Mouse (Mus musculus): ENCODE results near the gene Pagr1b. TPM values are rescaled to one million over a fixed set of nuclear protein-coding genes. Genes with fewer than 3 reads are reported as not detected.

Pagr1b gene
- polyA plus RNA-seq, 1 experiment from 2014 or later: not detected

DNA sequence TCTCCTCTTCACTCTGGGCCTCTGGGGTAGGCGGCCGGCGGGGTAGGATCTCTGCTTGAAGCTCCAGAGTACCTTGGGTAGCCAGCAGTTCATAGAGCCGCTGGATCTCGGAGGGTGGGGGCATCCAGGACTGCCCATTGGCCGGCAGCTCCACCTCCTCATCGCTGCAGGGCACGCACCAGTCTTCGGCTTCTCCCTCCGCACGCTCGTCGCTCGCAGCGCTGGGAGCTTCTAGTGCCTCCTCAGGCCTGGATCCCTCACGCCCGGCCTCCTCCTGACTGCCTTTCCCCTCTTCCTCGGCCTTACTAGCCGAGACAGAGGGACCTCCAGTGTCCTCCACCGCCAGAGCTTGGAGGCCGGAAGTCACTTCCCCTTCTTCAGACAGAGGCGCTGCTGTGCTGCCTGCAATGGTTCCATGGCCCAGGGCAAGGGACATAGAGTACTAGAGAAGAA, 228 bp upstream of the Pagr1b start:
- Histone ChIP-seq H3K4me1 (ENCODE audit: control insufficient read depth, insufficient read depth, low read length) (peaks cover 44% of the 10 kb centered on the region), H3K9ac (replicated peaks; ENCODE audit: low read depth, low read length) (peak overlapping the region; percentile 83), H3K9me3 (ENCODE audit: control insufficient read depth, low read length) (no peaks in the 10 kb centered on the region), H3K27me3 (ENCODE audit: control insufficient read depth, insufficient read depth, low read length) (no peaks in the 10 kb centered on the region), H3K27ac (ENCODE audit: low read depth, low read length) (peak overlapping the region; percentile 94), H3K4me3 (ENCODE audit: low read depth, low read length) (peak overlapping the region; percentile 70), H3K36me3 (ENCODE audit: control insufficient read depth, insufficient read depth, low read length) (peaks cover 2% of the 10 kb centered on the region; the same call in 1 of the 2 replicates), H3K4me2 (ENCODE audit: low read depth, low read length) (peak overlapping the region; percentile 98)
- WGBS: 0% methylated on average over 22 of the region's 22 CpGs
- peak; percentile 52 for ATAC-seq (ENCODE audit: low read depth)

DNA sequence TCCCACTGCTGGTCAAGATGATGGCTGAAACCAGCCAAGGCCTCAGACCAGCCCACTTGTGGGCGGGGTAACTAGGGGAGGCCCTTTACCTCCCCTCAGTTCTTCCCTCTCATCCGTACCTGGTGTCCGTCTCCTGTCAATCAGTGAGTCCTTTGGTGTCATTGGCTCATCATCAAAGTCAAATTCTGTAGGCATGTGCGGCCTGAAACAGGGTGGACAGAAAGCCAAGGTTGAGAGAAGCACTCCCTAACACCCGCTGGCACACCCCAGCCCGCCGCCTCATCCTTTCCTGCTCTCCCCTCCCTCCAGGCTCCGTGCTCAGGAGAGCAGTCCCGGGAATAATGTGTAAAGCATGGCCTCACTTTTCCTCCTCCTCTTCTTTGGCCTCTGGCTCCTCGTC, 203 bp downstream of the Pagr1b start:
- Histone ChIP-seq H3K9ac (replicated peaks; ENCODE audit: low read depth, low read length) (peak overlapping the region; percentile 83), H3K4me3 (ENCODE audit: low read depth, low read length) (peak overlapping the region; percentile 70), H3K4me1 (ENCODE audit: control insufficient read depth, insufficient read depth, low read length) (peaks cover 40% of the 10 kb centered on the region), H3K4me2 (ENCODE audit: low read depth, low read length) (peak overlapping the region; percentile 98), H3K36me3 (ENCODE audit: control insufficient read depth, insufficient read depth, low read length) (peaks cover 2% of the 10 kb centered on the region; the same call in 1 of the 2 replicates), H3K9me3 (ENCODE audit: control insufficient read depth, low read length) (no peaks in the 10 kb centered on the region), H3K27ac (ENCODE audit: low read depth, low read length) (peak overlapping the region; percentile 94), H3K27me3 (ENCODE audit: control insufficient read depth, insufficient read depth, low read length) (no peaks in the 10 kb centered on the region)
- 2% methylated on average over 10 of the region's 10 CpGs for WGBS
- ATAC-seq (ENCODE audit: low read depth): peak; percentile 5; the same call in 1 of the 2 replicates

- no peaks in the 10 kb centered on the region for H3K27me3 ChIP-seq (ENCODE audit: control insufficient read depth, insufficient read depth, low read length)
- H3K4me3 ChIP-seq (ENCODE audit: low read depth, low read length): no peak overlapping the region; the same call in 1 of the 2 replicates
- ATAC-seq (ENCODE audit: low read depth): no peak
- H3K9ac ChIP-seq (replicated peaks; ENCODE audit: low read depth, low read length): no peak overlapping the region
- H3K9me3 ChIP-seq (ENCODE audit: control insufficient read depth, low read length): no peaks in the 10 kb centered on the region
- H3K36me3 ChIP-seq (ENCODE audit: control insufficient read depth, insufficient read depth, low read length): peaks cover 2% of the 10 kb centered on the region; the same call in 1 of the 2 replicates
- H3K27ac ChIP-seq (ENCODE audit: low read depth, low read length): no peak overlapping the region
- peak overlapping the region; percentile 98; the same call in 1 of the 2 replicates for H3K4me2 ChIP-seq (ENCODE audit: low read depth, low read length)
- H3K4me1 ChIP-seq (ENCODE audit: control insufficient read depth, insufficient read depth, low read length): peaks cover 30% of the 10 kb centered on the region
- WGBS: 95% methylated on average over 12 of the region's 12 CpGs
Observed at GRCm38 (mm10) chr7:127014993-127015392, 1.3 kb downstream of the Pagr1b start.

DNA sequence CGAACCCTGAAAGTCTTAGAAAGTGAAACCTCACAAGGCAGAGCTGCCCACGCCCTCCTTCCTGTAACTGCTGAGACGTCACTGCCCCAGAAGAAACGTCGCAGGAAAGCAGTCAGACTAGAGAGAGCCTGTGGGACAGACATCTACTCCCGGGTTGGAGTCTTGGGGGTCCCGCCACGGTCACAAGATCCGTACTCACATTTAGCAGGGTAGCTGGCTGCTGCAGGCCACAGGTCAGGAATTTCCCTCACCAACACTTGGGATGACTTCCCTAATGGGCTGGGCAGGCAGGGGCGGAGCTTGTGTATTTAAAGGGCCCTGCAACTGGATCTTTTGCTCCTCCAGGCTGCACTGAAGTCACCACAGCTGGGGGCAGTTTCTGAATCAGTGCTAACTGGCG, 2.0 kb downstream of the Pagr1b start, which contains the start of gene Mvp:
Gene Mvp (minus strand): TSS at position 302 of the 400 bp plus-strand sequence.
- Histone ChIP-seq H3K36me3 (ENCODE audit: control insufficient read depth, insufficient read depth, low read length) (peaks cover 2% of the 10 kb centered on the region; the same call in 1 of the 2 replicates), H3K4me3 (ENCODE audit: low read depth, low read length) (peak within 1 kb of the TSS; percentile 70), H3K9me3 (ENCODE audit: control insufficient read depth, low read length) (no peaks in the 10 kb centered on the region), H3K27me3 (ENCODE audit: control insufficient read depth, insufficient read depth, low read length) (no peaks in the 10 kb centered on the region), H3K4me1 (ENCODE audit: control insufficient read depth, insufficient read depth, low read length) (peaks cover 24% of the 10 kb centered on the region), H3K4me2 (ENCODE audit: low read depth, low read length) (peak within 1 kb of the TSS; percentile 98), H3K27ac (ENCODE audit: low read depth, low read length) (no peak within 1 kb of the TSS), H3K9ac (replicated peaks; ENCODE audit: low read depth, low read length) (no peak within 1 kb of the TSS; the same call in 1 of the 2 replicates)
- 62% methylated on average over 11 of the region's 11 CpGs for WGBS
- ATAC-seq (ENCODE audit: low read depth): no peak

DNA sequence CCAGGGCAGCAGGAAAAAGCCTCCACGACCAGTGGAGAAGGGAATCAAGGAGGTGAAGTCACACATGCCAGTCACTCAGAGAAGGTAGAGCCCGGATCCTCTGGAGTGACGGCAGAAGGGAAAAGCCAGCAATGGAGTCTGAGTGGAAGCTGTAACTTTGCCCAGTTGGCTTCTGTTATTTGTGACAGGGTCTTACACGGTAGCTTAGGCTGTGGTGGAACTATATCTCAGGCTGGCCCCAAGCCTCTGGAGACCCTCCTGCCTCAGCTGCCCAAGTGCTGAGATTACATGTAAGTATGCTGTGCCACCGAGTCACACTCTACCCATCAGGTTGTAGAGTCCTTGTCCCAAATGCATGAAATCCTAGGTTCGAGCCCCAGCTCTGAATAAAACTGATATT, 2.9 kb downstream of the Pagr1b start:
- Histone ChIP-seq H3K9ac (replicated peaks; ENCODE audit: low read depth, low read length) (no peak overlapping the region), H3K4me3 (ENCODE audit: low read depth, low read length) (no peak overlapping the region), H3K36me3 (ENCODE audit: control insufficient read depth, insufficient read depth, low read length) (peaks cover 2% of the 10 kb centered on the region; the same call in 1 of the 2 replicates), H3K4me2 (ENCODE audit: low read depth, low read length) (no peak overlapping the region), H3K27me3 (ENCODE audit: control insufficient read depth, insufficient read depth, low read length) (no peaks in the 10 kb centered on the region), H3K9me3 (ENCODE audit: control insufficient read depth, low read length) (no peaks in the 10 kb centered on the region), H3K27ac (ENCODE audit: low read depth, low read length) (no peak overlapping the region), H3K4me1 (ENCODE audit: control insufficient read depth, insufficient read depth, low read length) (peaks cover 22% of the 10 kb centered on the region)
- 95% methylated on average over 6 of the region's 6 CpGs for WGBS
- ATAC-seq (ENCODE audit: low read depth): no peak

DNA sequence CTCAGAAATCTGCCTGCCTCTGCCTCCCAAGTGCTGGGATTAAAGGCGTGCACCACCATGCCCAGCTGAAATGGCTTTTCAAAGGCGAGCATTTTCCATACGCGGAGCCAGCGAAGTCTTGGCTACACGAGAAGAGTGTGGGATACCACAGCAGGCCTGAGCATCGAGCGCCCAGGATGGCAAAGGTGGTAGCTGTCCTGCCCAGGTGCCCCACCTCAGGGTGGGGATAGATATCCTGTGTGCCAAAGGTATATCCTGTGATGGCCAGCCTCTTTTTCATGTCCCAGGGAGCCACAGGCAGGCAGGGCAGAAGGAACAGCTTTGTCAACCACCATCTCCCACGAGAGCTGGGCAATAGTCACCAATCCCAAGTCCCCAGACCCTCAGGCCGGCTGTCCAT, 3.4 kb downstream of the Pagr1b start:
- Histone ChIP-seq H3K4me3 (ENCODE audit: low read depth, low read length) (no peak overlapping the region), H3K4me2 (ENCODE audit: low read depth, low read length) (no peak overlapping the region), H3K4me1 (ENCODE audit: control insufficient read depth, insufficient read depth, low read length) (peaks cover 19% of the 10 kb centered on the region), H3K27ac (ENCODE audit: low read depth, low read length) (no peak overlapping the region), H3K36me3 (ENCODE audit: control insufficient read depth, insufficient read depth, low read length) (peaks cover 2% of the 10 kb centered on the region; the same call in 1 of the 2 replicates), H3K27me3 (ENCODE audit: control insufficient read depth, insufficient read depth, low read length) (no peaks in the 10 kb centered on the region), H3K9me3 (ENCODE audit: control insufficient read depth, low read length) (no peaks in the 10 kb centered on the region), H3K9ac (replicated peaks; ENCODE audit: low read depth, low read length) (no peak overlapping the region)
- WGBS: 95% methylated on average over 10 of the region's 10 CpGs
- ATAC-seq (ENCODE audit: low read depth): no peak

GRCm38 (mm10) chr7:127012374-127012773, 3.9 kb downstream of the Pagr1b start:
- H3K36me3 ChIP-seq (ENCODE audit: control insufficient read depth, insufficient read depth, low read length): peaks cover 2% of the 10 kb centered on the region; the same call in 1 of the 2 replicates
- ATAC-seq (ENCODE audit: low read depth): no peak
- 92% methylated on average over 6 of the region's 6 CpGs for WGBS
- no peak overlapping the region for H3K9ac ChIP-seq (replicated peaks; ENCODE audit: low read depth, low read length)
- H3K27ac ChIP-seq (ENCODE audit: low read depth, low read length): no peak overlapping the region
- H3K4me1 ChIP-seq (ENCODE audit: control insufficient read depth, insufficient read depth, low read length): peaks cover 16% of the 10 kb centered on the region
- H3K4me3 ChIP-seq (ENCODE audit: low read depth, low read length): no peak overlapping the region
- no peaks in the 10 kb centered on the region for H3K27me3 ChIP-seq (ENCODE audit: control insufficient read depth, insufficient read depth, low read length)
- no peaks in the 10 kb centered on the region for H3K9me3 ChIP-seq (ENCODE audit: control insufficient read depth, low read length)
- no peak overlapping the region for H3K4me2 ChIP-seq (ENCODE audit: low read depth, low read length)

DNA sequence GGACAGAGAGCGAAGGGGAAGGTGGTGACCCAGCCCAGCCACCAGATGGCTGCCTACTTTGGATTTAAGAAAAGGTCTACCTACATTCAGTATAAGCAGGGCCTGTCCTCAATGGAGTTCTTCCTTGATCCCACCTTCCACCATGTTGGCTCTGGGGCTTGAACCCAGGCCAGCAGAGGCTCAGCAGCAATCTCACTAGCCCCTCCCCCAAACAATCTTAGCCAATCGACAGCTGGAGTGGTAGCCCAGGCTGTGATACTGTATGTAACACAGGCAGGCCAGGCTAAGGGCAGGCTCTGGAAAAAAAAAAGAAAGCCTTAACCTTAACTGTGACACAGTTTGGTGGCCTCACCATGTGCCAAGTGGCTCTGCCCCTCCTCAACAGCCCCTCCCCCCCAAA, 4.6 kb downstream of the Pagr1b start:
- 83% methylated on average over 2 of the region's 2 CpGs for WGBS
- ATAC-seq (ENCODE audit: low read depth): no peak
- H3K9me3 ChIP-seq (ENCODE audit: control insufficient read depth, low read length): no peaks in the 10 kb centered on the region
- H3K27me3 ChIP-seq (ENCODE audit: control insufficient read depth, insufficient read depth, low read length): no peaks in the 10 kb centered on the region
- no peak overlapping the region for H3K4me3 ChIP-seq (ENCODE audit: low read depth, low read length)
- H3K4me2 ChIP-seq (ENCODE audit: low read depth, low read length): no peak overlapping the region
- peaks cover 16% of the 10 kb centered on the region for H3K4me1 ChIP-seq (ENCODE audit: control insufficient read depth, insufficient read depth, low read length)
- no peak overlapping the region for H3K27ac ChIP-seq (ENCODE audit: low read depth, low read length)
- no peak overlapping the region for H3K9ac ChIP-seq (replicated peaks; ENCODE audit: low read depth, low read length)
- H3K36me3 ChIP-seq (ENCODE audit: control insufficient read depth, insufficient read depth, low read length): peaks cover 2% of the 10 kb centered on the region; the same call in 1 of the 2 replicates

DNA sequence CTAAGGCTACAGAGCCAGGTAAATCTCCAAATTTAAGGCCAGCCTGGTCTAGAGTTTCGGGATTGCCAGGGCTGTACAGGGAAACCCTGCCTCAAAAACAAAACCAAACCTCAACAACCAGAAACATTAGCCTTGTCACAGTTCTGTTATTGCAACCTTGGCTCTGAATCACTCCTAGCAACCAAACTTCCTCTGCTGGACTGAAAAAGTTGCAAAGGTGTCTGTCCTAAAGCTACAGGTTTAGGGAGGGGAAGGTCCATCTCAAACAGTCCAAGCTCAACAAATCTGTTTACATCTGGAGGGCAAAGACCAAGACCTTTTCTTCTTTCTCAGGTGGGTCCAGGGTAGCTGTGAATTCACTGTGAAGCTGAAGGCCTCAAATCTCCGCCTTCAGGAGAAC, 5.2 kb downstream of the Pagr1b start:
- no peak for ATAC-seq (ENCODE audit: low read depth)
- no peak overlapping the region for H3K9ac ChIP-seq (replicated peaks; ENCODE audit: low read depth, low read length)

More for the DNA sequence above, 5.2 kb downstream of the Pagr1b start:
- H3K27me3 ChIP-seq (ENCODE audit: control insufficient read depth, insufficient read depth, low read length): no peaks in the 10 kb centered on the region
- H3K27ac ChIP-seq (ENCODE audit: low read depth, low read length): no peak overlapping the region
- 94% methylated on average over 2 of the region's 2 CpGs for WGBS
- no peak overlapping the region for H3K4me2 ChIP-seq (ENCODE audit: low read depth, low read length)
- H3K9me3 ChIP-seq (ENCODE audit: control insufficient read depth, low read length): no peaks in the 10 kb centered on the region
- no peak overlapping the region for H3K4me3 ChIP-seq (ENCODE audit: low read depth, low read length)
- H3K36me3 ChIP-seq (ENCODE audit: control insufficient read depth, insufficient read depth, low read length): peaks cover 2% of the 10 kb centered on the region; the same call in 1 of the 2 replicates
- peaks cover 14% of the 10 kb centered on the region for H3K4me1 ChIP-seq (ENCODE audit: control insufficient read depth, insufficient read depth, low read length)
